Mouse (Mus musculus): Measurements from ENCODE around the gene Klhl31.

GRCm38 (mm10) chr9:77670095-77670494 lies 33.8 kb downstream of the Klhl31 start:
- TF ChIP-seq CTCF (IDR thresholded peaks at IDR 0.05; ENCODE audit: low read depth) (no peak), EP300 (optimal IDR thresholded peaks at IDR 0.05) (no peak)
